Mouse (Mus musculus): ENCODE results near the gene Cd300lb.

DNA sequence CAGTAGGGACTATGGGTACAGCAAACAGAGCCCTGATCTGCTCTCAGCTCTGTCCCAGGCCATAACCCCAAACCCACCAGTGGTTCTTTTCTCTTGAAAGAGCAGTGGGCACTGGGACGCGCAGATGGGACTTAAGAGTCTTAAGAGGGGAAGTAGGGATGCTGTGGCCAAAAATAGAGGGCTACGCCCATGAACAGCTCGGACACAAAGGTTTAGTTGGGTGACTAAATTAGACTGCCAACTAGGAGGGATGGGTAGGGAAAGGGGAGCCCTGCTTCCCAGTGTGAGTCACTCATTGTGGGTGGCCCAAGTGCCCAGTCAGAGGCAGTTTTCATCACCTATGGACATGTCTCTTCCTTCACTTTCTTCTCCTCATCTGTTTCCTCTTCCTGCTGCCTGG is 31.0 kb downstream of the Cd300lb start:
- no peak for TF ChIP-seq CTCF (IDR thresholded peaks at IDR 0.05; ENCODE audit: extremely low read depth, insufficient read depth, low read length)
- TF ChIP-seq POLR2A (IDR thresholded peaks at IDR 0.05; ENCODE audit: extremely low read depth, insufficient read depth, low read length) = no peak

Data from cortical plate, adult 2 months (tissue).